Mouse (Mus musculus) ovary, postnatal 10 days (tissue): ENCODE data around the gene Iqcg.

Experiments used
- DNase-seq: peaks from one replicate; pipeline ENCODE4 v3.0.0; 2022; ENCODE audit warnings: low spot score

Iqcg gene

DNA sequence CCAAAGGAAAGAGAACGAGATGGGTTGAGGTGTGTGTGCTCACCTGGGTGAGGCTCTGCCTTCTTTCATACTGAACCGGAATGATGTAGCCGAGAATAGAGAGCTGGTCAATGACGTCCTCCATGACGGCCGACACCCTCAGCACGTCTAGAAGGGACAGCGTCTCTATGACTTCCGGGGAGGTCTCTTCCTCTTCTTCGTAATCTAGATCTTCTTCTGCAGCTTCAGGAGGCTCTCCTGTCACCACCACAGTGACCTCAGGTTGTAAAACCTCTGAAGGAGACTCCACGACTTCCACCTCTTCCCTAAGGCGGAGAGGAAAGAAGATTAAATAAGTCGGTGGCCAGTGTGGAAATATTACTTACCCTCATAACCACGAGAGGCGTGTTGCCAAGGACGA is 6.2 kb downstream of the Iqcg start:
- DNase-seq, result no peak

- DNase-seq, result no peak
Observed at GRCm38 (mm10) chr16:33048686-33049085, 7.3 kb downstream of the Iqcg start.

- DNase-seq, result no peak
Observed at GRCm38 (mm10) chr16:33048004-33048403, 8.0 kb downstream of the Iqcg start.

DNA sequence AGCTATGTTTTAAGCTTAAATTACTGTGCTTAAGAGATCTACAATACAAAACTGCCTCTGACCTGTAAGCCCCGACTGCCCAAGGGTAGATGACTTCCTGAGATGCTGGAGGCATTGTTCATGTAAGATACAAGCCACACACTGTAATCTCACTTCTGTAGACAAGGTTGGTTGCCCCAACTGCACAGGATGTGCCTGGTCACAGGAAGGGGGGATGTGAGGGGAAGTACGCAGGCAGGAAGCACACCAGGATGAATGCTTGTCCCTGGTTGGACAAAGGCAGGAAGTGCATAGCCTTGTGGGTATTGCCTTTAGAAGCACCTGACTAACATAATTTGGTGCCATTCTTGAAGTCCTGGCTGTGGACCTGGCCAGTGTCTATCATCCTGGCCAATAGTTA is 12.8 kb downstream of the Iqcg start:
- no peak for DNase-seq

- no peak for DNase-seq
Observed at GRCm38 (mm10) chr16:33042682-33043081, 13.3 kb downstream of the Iqcg start.

GRCm38 (mm10) chr16:33036006-33036405 is 20.0 kb downstream of the Iqcg start:
- no peak for DNase-seq

DNA sequence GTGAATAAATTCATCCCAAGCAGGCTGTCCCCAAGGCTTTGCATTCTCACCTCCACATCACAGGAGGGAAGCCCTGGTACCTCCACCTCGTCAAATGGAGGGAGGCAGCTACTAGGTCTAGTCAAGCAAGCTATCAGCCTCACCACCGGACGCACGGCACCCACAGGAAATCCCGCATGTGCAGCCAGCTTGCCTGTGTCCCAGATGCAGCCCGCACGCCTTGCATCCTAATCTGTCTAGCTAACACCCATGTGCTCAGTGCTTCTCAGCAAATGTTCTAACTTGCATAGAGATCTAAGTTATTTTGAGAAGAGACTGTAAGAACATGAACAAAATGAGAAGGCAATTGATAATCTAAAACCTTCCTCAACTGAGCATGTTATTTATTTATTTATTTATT is 29.7 kb downstream of the Iqcg start:
- DNase-seq, result no peak

- no peak for DNase-seq
Observed at GRCm38 (mm10) chr16:33024456-33025104, 31.4 kb downstream of the Iqcg start.

DNA sequence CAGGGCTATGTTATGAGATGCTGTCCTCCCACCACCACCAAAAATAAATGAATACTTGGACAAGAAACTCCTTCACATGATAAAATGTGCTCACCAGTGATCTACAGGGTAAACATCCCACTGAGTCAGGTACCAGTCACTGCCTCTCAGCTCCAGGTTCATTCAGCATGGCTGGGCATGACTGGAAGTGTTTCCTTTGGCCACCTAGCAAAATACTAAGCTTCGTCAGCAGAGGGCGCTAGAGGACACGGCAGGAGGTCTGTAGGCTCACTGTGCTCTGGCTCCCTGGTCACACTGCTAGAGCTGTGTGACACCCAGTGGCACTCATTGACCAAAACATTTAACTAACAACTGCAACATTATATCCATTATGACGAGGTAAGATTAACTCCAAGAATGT is 32.3 kb downstream of the Iqcg start:
- peak; percentile 71 for DNase-seq

GRCm38 (mm10) chr16:33021381-33021780 is 34.6 kb downstream of the Iqcg start:
- no peak for DNase-seq

- no peak for DNase-seq
Observed at GRCm38 (mm10) chr16:33019117-33019770, 36.8 kb downstream of the Iqcg start.

DNA sequence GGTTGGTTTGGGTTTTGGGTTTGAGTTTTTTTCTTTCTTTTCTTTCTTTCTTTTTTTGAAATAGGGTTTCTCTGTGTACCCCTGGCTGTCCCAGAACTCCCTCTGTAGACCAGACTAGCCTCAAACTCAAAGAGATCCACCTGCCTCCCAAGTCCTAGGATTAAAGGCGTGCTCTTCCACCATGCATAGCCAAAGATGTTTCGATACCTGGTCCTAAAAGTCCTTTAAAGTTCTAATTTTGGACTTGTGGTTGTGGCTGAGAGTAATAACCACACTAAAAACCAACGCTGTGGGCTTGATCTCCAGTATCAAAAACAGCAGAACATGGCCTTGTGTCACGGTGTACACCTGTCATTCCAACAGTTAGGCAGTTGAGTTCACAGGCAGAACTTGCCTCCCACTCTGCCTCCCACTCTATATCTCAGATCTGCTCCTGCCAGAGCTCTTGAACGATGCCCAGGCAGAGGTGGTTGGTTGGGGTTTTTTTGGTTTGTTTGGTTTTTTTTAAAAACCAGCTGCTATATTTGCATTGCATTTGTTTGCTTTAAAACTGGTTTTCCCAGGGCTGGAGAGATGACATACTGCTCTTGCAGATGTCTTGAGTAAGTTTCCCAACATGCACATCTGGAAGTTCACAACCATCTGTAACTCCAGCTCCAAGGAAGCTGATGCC is 38.2 kb downstream of the Iqcg start:
- no peak for DNase-seq

GRCm38 (mm10) chr16:33015986-33016385 is 40.0 kb downstream of the Iqcg start:
- DNase-seq, result no peak

DNA sequence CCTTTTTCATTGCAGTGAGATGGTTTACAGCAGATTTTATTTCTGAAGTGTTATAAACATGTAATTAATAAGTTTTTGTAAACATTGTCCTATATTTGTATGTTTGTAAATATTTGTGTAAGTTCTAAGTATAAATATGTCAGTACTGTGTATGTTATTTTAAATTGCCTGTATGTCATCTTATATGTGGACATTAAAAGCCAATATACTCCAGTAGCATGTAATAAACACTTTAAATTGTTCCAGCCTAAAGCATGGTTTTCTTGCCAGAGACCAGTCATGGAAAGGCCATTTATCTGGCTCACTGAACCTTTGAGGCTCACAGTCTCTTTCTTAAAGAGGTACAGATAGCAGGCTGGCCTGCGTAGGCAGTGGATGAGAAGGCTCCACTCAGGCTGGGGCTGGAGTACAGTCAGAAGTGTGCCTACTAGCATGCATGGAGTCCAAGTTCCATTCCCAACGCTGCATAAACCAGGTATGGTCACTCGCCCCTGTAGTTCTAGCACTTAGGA is 40.6 kb downstream of the Iqcg start:
- DNase-seq, result no peak

DNA sequence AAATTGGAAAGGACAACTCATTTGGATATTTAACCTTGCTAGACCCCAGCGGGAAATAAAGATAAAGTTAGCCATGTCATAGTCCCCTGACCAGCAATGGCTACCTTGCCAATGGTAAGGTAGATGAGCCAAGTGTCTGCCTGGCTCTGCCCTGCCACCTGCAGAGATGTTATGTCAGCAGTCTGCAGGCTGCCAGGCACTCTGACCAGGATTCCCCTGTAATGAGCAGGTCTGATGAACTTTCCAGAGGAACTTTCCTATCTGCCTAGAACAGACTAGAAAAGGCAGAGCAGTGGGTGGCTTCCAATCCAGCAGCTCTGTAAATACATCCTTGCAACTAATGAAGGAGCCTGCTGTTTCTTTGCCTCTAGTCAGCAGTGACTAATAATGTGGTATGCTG is 41.1 kb downstream of the Iqcg start:
- DNase-seq, result no peak

- DNase-seq, result no peak
Observed at GRCm38 (mm10) chr16:33013801-33014200, 42.2 kb downstream of the Iqcg start.

GRCm38 (mm10) chr16:33010166-33010565 is 45.9 kb downstream of the Iqcg start:
- DNase-seq, result no peak

- DNase-seq, result no peak
Observed at GRCm38 (mm10) chr16:33007436-33007835, 48.6 kb downstream of the Iqcg start.

GRCm38 (mm10) chr16:33006888-33007287 is 49.1 kb downstream of the Iqcg start:
- DNase-seq, result no peak

DNA sequence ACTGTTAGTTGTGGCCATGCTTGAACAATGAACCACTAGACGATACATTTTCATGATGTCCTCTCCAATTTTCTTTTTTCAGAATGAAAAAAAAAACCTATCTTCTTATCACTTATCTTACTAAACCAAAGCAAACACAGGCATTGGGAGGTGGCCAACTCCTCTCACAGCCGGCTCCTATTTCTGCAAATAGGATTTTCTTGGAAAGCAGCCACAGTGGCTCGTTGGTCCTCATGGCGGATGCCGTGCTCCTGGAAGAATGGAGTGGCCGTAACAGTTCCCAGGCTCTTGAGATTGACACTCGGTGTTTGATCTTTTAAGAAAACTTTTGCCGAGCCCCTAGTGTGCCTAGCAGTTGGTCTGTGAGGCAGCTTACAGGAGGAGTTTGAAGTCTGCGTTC is 50.8 kb downstream of the Iqcg start:
- DNase-seq, result no peak

- DNase-seq, result no peak
Observed at GRCm38 (mm10) chr16:32992158-32992557, 63.9 kb downstream of the Iqcg start.

DNA sequence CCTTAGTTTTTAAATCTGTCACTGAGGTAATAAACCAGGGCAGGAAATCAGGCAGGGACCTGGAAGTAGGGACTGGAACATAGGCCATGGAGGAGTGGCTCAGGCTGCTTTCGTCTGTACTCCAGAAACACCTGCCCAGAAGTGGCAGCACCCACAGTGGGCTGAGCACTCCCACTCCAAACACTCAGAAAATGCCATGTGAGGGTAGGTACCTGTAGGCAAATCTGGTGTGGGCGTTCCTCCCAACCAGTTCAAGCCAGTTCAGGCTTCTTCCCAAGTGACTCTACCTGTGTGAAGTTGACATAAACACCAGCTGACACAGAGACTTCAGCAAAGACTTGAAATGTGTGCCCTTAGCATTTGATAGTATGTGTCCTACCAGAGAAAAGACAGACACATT is 71.4 kb downstream of the Iqcg start:
- DNase-seq, result no peak

- DNase-seq, result no peak
Observed at GRCm38 (mm10) chr16:32981405-32981804, 74.6 kb downstream of the Iqcg start.
